Mouse (Mus musculus): ENCODE measurements around the gene Oas2.
A peak's percentile ranks its signal among the peaks of the same experiment; 100 is the strongest.

Gene Oas2

DNA sequence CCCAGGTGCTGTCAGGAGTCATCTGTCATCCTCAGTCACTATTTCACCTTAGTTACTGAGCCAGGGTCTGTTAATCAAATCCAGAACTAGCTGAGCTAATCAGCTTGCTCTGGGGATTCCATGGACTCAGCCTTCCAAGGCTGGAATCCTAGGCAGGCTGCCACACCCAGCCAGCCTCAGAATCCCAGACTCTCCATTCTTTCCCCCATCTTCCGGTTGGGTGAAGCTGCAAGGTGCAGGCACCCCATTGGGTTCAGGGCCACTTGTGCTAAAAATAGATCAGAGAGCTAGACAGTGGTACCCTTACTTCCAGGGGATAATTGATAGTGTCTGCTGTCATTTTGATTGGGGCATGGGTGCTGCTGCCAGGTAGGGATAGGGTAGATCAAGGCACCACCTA lies 16.9 kb downstream of the Oas2 start:
- DNase-seq (ENCODE audit: low spot score in 2 of 2), result no peak

DNA sequence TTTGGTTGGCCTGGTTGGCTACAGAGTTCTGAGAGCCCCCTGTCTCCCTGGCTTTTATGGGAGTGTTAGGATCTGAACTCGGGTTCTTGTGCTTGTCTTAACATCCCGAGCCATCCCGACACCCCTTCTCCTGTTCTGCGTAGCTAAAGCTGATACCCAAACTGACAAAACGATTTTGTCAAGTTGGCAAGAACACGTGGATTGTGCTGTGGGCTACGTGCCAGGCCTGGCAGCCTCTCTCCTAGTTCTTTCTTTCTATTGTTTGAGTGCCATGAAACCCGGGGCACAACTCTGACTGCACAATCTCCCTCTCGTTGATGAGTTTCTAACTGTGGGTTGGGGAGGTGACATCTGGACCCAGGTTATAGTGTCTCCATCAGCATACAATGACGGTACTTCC lies 20.3 kb downstream of the Oas2 start:
- no peak for DNase-seq (ENCODE audit: low spot score in 2 of 2)

DNA sequence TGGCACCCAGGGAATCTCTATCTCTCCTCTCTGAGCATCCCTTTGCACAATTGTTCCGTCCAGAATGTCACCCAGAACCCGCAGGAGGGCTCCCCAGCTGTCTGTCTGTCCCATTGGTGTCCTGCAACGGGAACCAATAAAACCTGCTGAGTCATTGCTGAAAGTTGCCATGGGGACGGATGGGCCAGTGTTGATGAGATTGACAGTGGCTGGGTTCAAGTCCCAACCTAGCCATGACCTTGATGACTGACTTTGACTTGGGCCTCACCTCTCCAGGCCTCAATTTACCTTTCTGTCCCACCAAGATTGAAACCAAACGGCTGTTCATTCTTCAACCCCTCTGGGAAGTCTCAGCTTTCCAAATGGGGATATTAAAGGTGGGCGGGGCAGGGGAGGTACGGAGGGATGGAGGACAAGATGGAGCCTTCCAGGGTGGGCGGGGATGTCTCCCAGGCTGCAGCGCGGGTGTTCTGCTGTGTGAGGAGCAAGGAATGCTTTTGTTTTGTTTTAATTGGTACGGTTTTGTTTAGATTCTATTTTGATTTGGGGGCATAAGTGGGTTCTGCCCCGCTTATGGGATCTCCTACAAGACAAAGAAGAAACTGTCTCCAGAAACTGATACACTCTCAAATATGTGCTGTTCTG lies 23.7 kb downstream of the Oas2 start:
- no peak for DNase-seq (ENCODE audit: low spot score in 2 of 2)

DNA sequence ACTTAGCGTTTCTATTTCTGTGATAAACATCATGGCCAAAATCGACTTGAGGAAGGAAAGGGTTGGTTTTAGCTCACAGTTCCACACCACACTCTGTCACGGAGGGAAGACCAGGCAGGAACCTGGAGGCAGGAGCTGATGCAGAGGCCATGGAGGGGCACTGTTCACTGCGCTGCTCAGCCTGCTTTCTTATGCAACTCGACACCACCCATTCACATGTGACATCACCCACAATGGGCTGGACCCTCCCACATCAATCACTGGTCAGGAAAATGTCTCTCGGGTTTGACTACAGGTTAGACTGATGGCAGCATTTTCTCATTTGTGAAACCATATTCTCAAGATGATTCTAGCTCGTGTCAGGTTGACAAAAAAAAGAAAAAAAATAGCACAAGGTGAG lies 28.6 kb downstream of the Oas2 start:
- no peak for DNase-seq (ENCODE audit: low spot score in 2 of 2)

DNA sequence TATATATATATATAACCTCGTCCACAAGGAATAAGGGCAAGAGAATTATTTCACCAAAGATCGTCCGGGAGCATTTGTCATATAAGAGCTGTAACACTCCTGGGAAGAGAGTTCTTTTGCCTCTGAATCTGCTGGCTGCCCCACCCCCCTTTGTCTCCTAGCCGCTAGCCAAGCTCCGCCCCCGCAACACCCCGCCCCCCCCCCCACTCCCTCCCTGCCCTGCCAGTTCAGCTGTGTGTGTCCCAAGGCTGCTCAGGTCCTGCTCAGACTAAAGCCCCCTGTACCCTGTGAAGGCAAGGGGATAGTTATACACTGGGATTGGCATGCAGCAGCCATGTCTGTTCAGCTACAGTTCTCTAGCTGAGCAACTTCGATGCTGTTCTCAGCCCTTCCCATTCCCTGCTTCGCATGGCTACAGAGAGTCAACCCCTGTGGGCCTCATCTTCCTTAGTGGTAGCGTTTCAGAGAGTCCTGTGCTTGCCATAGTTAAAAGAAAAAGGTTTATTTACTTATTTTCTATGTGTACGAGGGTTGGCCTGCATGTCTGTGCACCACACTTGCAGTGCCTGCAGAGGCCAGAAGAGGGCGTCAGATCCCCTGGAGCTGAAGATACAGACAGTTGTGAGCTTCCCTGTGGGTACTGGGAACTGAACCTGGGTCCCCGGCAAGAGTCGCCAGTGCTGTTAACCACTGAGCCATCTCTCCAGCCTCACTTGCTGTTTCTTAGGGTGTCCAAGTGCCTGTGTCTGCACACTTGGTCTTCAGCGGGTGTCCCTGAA lies 30.9 kb downstream of the Oas2 start:
- no peak for DNase-seq (ENCODE audit: low spot score in 2 of 2)

DNA sequence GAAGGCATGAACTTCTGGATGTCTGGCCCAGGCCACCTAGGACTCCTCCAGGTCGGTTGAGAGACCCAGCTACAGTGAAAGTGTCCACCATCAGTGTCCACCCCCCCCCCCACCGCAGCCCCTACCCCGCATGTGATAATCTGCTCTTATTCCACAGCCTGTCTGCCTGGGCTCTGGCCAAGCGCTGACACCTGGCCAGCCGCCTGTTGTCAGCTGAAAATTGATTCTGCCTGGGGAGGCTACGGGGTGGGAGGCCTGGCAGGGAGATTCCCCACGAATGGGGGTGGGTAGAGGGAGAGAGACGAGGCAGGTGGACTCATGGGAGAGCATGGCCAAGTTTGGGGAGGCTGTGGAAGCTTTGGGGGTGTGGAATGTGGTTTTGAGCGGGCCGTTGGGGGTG lies 32.5 kb downstream of the Oas2 start:
- DNase-seq (ENCODE audit: low spot score in 2 of 2), result no peak

DNA sequence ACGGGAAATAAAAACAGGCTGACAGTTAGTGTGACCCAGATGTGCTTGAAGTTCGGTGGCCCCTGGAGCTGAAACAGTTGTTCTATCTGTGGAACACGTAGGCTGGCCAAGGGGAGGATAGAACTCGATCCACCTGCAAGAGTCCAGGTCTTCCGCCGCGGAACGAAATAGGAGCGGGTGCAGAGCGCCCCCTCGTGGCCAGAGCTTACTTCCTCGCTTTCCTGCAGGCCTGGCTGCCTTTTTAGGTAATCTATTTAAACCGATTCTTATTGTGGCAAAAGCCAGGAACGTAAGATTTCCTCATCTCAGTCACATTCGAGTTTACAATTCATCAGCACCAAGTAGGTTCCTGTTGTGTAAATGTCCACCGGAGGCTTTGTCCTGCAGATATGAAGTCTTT lies 35.3 kb downstream of the Oas2 start:
- peak in 1 of 2 experiments; percentile 50 for DNase-seq (ENCODE audit: low spot score in 2 of 2)

DNA sequence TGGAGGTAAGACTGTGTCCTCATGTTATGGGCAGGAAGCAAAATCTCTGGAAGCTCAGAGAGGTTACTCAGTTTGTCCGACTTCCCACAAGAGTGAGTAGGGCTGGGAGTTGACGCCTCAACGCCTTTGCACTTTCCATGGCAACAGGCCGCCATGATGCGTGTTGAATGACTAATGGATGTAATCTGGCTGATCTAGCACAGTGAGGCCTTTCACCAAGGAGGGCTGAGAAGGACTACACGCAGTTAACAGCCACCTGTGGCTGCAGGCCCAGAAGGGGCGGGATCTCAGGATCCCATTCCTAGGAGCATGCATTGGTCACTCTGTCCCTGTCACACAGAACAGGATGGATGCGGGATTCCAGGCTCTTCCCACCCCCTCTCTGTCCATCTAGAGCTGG lies 36.9 kb downstream of the Oas2 start:
- no peak for DNase-seq (ENCODE audit: low spot score in 2 of 2)

DNA sequence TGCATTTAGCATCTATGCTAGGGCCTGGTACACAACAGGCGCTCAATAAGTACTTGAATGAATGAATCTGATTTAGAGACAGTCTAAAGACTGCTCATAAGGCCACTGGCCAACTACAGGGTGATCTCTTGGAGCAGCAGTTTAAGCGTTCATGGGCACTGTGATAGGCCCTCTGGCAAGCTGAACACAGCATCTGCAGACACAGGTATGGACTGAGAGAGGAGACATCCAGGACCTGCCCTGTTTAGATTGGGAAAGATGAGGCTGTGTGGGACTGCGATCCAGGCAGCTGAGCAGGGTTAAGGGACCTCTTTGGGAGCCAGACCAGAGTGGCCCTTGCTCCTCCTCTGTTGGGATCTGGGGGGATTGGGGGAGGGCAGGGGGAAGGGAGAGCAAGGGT lies 37.8 kb downstream of the Oas2 start, which contains the start of gene Dtx1:
Gene Dtx1 (minus strand): TSS at position 101 of the 400 bp plus-strand sequence.
- DNase-seq (ENCODE audit: low spot score in 2 of 2), result no peak

DNA sequence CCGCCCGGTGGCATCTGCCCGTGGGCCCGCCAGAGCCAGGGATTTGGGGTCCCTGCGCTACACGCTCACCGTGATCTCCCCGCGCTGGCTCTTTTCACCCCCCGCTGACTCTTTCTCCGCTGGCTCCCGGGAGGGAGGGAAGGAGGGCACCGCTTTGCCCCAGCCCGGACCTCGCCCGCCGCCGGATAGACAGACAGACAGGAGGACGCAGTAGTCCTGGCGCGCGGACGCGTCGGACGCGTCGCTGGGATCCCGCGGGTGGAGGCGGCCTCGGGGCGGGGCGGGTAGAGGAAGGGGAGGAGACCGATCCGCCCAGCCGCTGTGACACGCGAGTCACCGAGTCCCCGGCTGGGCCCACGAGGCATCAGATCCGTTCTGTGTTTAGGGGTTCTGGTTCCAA lies 38.2 kb downstream of the Oas2 start:
- no peak for DNase-seq (ENCODE audit: low spot score in 2 of 2)

DNA sequence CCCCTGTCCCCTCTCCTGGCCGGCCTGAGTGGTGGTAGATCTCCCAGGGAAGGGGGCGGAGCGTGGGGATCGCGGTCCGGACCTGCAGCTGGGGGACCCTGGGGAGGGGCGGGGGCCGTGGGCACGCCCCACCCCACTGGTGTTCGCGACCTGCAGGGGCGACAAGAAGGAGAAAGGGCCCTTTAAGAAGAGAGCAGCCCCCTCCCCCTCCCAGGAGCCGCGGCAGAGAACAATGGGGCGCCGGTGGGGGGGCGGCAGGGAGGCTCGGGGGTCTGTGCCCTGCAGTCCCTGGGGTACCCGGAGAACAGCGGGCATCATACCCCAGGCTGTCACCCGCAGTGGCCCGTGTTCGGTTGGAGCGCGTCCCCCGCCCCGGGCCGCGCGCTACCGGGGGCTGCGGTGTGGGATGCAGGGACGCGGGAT lies 38.8 kb downstream of the Oas2 start:
- no peak for DNase-seq (ENCODE audit: low spot score in 2 of 2)

DNA sequence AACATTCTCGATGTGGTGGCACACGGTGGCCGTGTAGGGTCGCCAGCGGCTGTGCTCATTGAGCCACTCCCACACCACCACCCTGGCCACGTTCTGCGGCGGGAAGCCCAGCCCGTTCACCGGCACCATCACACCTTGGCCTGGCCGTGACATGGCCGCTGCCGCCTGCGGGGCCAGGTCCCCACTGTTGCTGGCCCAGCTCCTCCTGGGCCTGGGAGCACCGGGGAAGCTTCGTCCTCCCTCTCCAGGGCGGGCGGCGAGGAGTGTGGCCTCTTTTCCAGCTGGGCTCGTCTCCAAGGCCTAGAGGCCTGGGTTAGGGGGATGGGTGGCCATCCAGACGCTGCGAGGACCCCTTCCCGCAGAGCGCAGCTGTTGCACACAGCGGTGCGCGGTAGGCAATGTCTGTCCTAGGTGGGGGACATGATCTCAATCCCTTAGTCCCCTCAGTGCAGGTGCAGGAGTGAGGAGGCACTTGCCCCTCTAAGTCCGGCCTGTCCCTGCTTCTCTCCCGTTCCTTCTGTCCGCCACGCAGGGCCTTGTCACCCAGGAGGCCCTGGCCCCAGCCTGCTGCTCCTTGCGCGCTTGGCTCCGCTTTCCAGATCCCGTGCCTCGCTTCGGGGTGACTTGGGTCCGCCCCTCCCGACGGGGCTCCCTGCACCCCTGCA lies 39.4 kb downstream of the Oas2 start:
- no peak for DNase-seq (ENCODE audit: low spot score in 2 of 2)

DNA sequence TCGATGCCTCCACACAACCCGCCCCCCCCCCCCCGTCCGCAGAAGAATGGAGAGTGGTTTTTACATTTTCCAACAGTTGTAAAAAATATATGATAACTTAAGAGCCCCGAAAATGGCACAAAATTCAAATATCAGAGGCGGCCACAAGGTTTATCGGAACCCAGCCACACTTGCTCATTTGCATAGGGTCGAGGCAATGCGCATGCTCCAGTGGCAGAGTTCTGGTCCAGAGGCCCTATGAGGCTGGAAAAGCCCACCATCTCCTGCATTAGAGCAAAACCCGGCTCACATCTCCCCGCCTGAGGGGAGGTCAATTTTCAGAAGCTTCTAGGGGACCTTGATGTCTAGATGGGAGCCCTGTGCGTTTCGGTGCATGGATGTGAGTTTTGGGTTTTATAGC lies 42.7 kb downstream of the Oas2 start:
- DNase-seq (ENCODE audit: low spot score in 2 of 2), result no peak

DNA sequence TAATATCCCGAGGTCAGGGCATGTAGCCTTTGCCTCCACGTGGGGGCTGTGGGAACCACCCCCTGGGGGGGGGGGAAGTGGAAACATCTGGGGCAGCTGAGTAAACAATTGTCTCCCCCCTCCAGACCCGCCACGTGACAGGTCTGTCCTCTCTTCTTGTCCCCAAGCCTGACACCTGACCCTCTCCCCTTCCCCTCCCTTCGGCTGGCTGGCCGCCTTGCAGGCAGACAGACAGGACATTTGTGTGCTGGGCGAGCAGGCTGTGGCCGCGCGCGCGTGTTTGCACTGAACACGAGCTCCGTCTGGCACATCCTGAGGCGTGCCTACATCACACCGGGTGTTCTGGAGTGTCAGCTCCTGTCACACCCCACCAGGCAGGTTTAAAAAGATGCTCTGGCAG lies 43.1 kb downstream of the Oas2 start:
- no peak for DNase-seq (ENCODE audit: low spot score in 2 of 2)

DNA sequence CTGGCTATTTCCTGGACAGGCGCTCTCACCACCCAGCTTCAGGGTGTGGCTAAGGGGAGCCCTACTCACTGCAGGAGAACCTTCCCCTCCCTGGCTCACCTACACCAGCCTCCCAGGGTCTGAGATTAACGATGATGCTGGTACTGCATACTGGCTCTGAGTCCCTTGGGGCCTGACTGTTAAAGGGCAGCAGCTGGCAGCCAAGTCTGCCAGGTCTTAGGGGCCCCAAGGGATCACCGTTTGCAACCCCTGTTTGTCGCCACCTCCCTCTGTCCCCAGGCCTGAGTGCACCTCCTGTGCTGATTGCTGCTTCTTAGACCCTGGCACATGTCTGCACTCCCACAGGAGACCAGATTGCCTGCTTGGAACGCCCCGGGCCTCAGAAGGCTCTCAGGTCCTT lies 45.2 kb downstream of the Oas2 start:
- DNase-seq (ENCODE audit: low spot score in 2 of 2), result no peak

DNA sequence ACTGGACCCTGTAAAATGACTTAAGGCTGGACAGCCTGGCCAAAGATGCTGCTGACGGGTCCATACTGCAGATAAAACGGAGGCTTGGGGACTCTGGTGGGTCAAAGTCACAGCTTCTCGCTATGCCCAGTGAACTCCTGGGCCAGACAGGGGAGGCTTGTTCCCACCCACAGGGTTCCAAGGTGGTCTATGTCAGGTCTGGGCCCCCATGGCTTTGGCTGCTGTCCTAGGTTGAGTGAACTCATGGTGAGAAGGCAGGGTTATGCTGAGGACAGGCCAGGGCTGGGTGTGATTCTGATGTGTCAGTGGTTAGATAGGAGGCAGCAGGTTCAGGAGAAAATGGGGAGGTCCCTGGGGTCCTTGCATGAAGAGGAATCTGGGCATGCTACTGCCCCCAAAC lies 46.0 kb downstream of the Oas2 start:
- no peak for DNase-seq (ENCODE audit: low spot score in 2 of 2)

DNA sequence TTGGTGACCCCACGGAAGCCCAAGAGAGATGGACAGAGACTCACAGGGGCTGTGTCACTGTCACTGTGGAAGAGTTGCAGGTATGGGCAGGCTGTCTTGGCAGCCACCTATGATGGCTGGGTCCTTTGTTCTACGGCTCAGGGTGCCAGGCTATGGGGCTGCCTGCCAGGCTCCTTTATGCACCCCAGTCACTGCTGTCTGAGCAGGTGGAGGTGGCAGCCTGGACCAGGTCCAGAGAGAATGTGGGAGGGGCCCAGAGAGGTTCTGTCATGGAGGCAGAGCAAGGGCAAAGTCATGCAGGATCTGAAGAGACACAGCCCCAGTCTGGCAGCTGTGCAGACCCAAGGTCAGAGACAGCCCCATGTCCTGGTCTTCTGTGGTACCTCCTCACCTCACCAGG lies 46.7 kb downstream of the Oas2 start:
- DNase-seq (ENCODE audit: low spot score in 2 of 2), result no peak

DNA sequence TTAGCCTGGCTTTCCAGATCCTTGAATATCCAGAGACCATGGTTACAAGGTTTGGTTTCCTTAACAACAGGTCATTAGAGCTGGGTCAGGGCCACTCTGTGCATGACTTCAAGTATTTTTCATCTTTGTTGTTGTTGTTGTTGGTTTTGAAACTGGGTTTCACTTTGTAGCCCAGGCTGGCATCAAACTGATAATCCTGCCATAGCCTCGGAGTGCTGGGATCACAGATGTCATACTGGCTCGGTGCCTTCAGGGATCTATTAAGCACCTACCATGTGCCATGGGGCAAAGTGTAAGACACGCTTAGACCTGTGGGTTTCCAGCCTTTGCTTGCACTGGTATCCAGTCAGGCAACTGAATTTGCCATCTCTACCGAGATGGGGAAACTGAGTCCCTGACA lies 47.2 kb downstream of the Oas2 start:
- no peak for DNase-seq (ENCODE audit: low spot score in 2 of 2)

DNA sequence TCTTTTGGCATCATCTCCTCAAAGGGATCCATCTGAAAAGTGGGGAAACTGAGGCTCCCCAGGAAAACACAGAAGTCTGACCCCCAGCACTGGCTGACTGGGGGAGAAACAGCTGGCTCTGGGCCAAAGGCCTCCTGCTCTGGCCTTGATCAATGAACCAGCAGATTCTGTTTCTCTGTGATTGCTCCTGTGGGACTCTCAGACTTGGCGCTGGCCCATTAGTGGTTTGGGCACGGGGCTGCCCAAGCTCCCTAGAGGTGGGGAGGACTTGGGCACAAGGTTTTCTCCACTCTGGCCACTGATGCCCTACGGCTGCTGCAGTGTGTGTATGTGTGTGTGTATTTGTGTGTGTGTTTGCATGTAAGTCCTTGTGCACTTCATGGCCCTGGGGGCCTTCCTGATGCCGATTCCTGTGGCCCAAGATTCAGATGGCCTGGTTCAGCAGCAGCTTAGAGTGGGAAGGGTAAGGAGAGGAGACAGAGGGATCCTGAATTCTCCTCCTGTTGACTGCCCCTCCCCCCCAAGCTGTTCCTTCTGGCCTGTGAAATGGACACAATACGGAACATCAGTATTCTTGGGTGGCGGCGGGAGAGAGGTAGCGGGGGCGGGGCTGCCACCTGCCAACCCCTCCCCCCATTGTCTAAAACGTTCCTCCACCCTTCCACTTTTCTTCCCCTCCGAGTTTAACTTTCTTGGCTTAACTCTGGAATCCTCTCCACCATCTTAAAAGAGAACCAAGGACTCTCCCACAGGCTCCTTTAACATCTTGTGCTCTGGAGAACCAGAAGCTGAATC lies 48.5 kb downstream of the Oas2 start:
- no peak for DNase-seq (ENCODE audit: low spot score in 2 of 2)

DNA sequence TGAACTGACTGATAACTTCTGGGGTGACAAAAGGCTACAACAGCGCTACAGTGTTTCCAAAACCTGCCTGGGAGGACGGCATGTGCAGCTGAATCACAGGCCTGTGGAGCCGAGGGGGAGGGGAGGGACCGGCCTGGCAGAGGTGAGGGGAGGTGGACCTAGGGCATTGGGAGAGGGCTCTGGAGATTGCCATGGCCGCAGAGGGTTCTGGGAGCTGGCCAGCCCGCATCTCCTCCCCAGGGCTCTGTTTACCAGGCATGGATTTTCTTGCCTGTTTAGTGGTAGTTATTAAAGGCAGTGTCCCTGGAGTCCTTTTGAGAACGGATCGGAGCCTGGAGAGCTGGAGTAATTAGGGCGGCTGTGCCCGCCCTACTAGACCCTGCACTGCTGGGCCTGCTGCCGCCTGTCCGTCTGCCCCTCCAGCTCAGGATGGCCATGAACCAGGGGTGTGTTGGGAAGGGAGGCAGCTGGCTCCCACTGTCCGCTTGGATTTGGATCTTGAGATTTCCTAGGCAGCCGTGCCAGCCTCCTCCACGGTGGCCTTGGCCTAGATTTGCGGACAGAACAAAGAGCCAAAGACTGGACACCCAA lies 50.8 kb downstream of the Oas2 start:
- DNase-seq (ENCODE audit: low spot score in 2 of 2), result no peak

DNA sequence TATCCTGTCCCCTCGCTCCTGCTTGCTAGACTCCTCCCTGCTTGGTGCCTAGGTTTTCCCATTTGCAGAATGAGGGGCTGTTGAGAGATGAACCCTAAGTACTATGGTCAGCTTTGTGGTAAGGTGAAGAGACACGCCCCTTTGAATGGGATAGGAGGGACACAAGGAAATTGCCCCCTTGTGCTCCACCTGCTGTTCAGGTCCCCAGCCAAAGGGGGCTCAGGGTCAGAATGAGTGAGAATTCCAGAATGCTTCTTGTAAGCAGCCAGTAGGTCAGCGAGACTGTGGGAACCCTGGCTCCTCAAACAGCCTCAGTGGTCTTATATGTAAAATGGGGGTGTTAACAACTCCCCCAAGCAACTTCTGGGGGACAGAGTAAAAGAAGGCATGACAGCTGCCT lies 51.5 kb downstream of the Oas2 start:
- no peak for DNase-seq (ENCODE audit: low spot score in 2 of 2)

DNA sequence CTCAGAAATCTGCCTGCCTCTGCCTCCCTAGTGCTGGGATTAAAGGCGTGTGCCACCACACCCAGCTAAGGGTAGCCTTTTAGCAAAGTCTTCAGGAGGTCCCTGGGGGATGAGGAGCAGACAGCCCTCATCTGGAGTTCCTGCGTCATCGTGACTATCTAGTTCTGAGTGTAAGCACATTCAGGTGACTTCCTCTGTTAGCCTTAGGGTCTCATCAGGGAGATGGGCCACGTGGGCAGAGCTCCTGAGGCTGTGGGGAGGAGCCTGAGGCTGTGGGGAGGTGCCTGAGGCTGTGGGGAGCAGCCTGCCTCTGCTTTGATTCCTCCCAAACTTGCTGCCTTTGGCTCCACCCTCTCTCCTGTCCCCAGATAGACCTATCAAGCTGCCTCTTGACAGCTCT lies 52.8 kb downstream of the Oas2 start:
- DNase-seq (ENCODE audit: low spot score in 2 of 2), result no peak
